Mouse (Mus musculus): ENCODE measurements at regions not wholly inside any gene's neighbourhood (a gene's known extent, or its start where the extent isn't known, plus 50 kb on each side); places are given as distances from the start of the nearest gene placed in this dataset.

DNA sequence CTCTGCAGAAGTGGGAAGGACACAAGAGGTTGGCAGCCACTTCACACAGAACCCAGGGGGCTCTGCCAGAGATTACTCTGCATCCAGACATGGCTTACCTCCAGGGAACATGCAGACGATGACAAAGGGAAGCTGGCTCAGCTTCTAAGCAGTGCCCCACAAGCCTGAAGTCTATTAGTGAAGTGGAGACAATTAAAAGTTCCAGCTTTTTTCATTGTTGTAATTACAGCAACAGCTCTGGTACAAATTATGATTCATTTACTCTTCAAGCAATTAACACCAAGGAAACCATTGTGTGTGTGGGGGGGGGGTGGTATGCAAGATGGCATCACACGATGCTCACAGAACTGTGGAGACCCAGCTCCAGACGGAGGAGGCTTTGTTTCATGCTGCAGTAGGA is 66.3 kb upstream of the Ado start:
- no peak for DNase-seq (ENCODE audit: extremely low spot score in 1 of 2, low spot score in 1 of 2)

DNA sequence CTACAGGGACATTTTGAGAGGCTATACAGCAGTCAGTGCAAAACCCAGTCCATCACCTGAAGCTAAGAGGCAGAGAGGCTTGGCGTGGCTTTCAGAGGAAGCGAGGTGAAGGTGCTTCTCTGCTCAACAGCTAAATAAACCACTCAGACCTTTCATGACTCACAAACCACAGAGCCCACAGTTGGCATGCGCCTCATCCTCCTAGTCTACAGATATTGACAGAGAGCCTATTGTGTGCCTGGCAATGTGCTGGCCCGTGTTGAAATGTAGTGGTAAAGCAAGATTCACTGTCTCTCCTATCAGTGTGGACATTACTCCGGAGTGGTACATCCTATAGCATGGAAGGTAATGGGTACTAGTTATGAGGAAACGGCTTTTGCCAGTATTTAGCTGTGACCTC is 61.9 kb upstream of the Ado start:
- no peak for DNase-seq (ENCODE audit: extremely low spot score in 1 of 2, low spot score in 1 of 2)

DNA sequence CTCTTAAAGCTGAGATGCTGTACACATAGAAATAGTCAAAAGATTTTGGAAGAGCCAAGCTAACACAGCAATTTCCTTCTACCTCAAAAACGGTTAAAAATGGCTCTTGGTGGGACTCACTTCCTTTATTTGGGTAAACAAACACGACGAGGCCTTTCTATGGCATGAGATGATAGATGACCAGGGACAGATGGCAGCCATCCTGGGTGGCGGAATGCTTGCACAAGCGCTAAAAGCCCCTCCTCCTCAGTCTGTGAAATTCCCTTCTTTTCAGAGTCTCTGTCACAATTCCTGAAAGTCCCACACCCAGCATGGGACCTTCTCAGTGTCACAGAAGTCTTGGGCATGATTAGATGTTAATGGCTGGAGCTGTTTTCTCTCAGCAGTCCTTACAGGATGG is 59.3 kb upstream of the Ado start:
- no peak for DNase-seq (ENCODE audit: extremely low spot score in 1 of 2, low spot score in 1 of 2)

DNA sequence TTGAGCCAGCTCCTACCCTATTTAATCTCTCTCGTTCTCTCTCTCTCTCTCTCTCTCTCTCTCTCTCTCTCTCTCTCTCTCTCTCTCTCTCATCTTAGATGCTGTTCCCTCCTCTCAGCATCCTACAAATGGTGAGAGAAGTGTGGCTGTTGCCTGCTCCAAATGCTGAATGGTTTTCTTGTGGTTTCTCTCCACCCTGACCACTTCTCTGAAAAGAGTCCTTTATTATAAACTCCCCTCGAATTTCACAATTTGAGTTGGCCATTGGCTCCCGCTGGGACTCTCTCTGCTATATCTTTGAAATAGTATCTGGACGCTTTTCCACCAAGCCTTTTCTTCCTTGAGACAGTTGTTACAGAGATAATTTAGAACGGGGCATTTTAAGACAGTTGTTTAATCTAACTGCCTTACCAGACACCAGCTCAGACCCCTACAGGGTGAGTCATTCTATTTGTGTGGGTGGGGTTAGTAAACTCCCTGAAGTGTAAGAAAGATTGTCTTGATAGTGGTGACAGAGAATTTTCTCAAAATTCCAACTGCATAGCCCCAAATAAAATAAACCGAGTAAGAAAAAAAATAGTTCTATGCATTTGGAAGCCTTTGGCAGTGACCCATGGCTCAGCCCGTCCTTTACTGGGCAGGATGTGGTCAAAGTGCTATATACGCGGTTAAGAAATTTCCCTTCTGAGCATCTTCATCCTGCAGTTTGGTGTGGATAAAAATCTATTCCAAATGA is 58.7 kb upstream of the Ado start:
- peak in 1 of 2 experiments; percentile 13 for DNase-seq (ENCODE audit: extremely low spot score in 1 of 2, low spot score in 1 of 2)

DNA sequence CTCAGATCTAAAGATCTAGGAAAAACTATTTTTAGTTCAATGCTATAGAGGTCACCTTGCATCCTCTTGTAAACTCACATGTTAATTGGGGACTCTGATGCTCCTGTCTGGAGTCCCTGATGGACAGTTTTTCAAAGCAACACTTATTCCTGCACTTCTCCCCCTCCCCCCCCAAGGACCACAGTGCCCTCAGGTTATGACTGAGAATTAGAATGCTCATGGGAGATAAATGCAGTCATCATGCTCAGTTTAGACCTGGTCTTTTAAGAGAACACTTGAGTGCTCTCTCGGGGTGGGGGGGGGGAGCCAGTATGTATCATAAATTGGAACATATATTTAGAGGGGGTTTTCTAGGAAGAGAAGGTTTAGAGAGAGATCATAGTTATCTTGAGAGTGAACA is 58.0 kb upstream of the Ado start:
- DNase-seq (ENCODE audit: extremely low spot score in 1 of 2, low spot score in 1 of 2), result no peak

DNA sequence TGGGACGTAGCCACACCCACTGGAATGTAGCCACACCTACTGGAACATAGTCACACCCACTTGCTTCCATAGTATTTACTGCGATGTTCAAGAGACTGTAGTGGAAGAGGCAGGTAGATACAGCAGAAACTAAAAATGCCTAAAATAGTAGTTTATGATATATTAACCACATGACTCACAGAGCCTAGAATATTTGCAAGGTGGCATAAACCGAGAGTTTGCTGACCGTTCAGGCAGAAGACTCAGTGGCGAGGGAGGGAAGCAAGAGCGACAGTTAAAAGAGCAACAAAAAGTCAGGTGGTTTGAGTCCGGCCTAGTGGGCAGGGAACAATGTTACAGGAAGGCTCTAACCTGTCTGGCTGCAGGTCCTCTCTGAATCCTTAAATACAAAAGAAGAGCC is 50.6 kb upstream of the Ado start:
- no peak for DNase-seq (ENCODE audit: extremely low spot score in 1 of 2, low spot score in 1 of 2)

DNA sequence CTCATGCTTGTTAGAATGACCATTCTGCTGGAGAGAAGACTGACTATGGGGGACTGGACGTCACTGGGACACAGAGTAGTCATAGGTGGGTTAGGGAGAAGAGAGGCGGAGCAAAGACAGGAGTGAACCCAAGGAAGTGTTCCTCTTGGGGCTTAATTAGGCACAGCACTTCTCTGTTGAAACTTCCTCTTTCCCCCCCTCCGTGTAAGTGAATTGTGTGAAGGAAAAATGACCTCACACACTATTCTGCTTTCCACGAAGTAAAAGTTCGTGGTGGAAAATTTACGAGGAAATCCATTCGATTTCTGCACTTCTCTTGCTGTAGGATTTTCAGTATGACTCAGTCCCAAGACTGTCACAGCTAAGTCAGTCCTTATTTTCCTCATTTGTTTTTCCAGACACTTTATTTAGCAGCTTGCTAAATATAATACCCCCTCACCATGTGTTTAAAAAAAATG is 49.9 kb upstream of the Ado start:
- no peak for DNase-seq (ENCODE audit: extremely low spot score in 1 of 2, low spot score in 1 of 2)
